Mouse (Mus musculus): ENCODE measurements around the gene Tmem94. TPM values are rescaled to one million over a fixed set of nuclear protein-coding genes. Genes with fewer than 3 reads are reported as not detected.

Tmem94 gene
- total RNA-seq (2014; rRNA removed) (16.7 and 19.3 TPM in 2 replicates), polyA plus RNA-seq (2015; fragmentation: Nextera tagmentation; extraction: Ambion mirVana) (12.1 and 14.9 TPM in 2 replicates)

DNA sequence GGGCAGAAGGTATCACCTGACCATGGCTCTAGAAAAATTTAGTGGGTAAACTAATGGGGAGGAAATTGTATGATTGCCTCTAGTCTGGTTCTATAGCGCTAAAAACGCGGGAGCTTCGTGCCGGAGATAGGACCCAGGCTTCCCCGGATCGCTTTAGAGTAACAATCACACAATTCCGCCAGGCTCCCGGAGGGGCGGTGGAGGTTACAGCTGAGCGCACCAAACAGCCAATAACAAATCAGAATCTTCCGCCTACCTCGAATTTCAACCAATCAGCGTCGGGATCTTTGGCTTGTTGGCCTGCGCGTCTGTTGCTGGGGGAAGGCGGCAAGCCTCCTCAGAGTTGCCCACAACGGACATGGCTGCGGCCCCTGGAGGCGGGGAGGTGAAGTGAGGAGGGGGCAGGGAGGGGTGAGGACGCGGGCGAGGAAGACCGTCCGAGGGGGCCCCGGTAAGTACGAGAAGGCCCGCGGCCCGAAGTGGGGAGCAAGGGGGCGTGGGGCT lies at the start of gene Tmem94:
Gene Tmem94 (plus strand): TSS at position 331 of the 504 bp plus-strand sequence.
- Histone ChIP-seq H3K9ac (peak within 1 kb of the TSS; percentile 74), H3K27me3 (ENCODE audit: insufficient read depth, low read length) (no peaks in the 10 kb centered on the region), H3K4me3 (ENCODE audit: low read depth, low read length) (peak within 1 kb of the TSS; percentile 82), H3K27ac (ENCODE audit: low read depth, low read length) (peak within 1 kb of the TSS; percentile 94), H3K4me1 (ENCODE audit: insufficient read depth) (peaks cover 5% of the 10 kb centered on the region; the same call in 1 of the 2 replicates), H3K36me3 (ENCODE audit: insufficient read depth) (no peaks in the 10 kb centered on the region), H3K9me3 (ENCODE audit: low read length) (no peaks in the 10 kb centered on the region), H3K4me2 (ENCODE audit: low read depth) (peak within 1 kb of the TSS; percentile 51)
- ATAC-seq: peak; percentile 97
- WGBS: 2% methylated on average over 32 of the region's 32 CpGs
- DNase-seq: peak; percentile 100
- peak; percentile 66 for TF ChIP-seq CTCF (IDR thresholded peaks at IDR 0.05; ENCODE audit: low read depth)

DNA sequence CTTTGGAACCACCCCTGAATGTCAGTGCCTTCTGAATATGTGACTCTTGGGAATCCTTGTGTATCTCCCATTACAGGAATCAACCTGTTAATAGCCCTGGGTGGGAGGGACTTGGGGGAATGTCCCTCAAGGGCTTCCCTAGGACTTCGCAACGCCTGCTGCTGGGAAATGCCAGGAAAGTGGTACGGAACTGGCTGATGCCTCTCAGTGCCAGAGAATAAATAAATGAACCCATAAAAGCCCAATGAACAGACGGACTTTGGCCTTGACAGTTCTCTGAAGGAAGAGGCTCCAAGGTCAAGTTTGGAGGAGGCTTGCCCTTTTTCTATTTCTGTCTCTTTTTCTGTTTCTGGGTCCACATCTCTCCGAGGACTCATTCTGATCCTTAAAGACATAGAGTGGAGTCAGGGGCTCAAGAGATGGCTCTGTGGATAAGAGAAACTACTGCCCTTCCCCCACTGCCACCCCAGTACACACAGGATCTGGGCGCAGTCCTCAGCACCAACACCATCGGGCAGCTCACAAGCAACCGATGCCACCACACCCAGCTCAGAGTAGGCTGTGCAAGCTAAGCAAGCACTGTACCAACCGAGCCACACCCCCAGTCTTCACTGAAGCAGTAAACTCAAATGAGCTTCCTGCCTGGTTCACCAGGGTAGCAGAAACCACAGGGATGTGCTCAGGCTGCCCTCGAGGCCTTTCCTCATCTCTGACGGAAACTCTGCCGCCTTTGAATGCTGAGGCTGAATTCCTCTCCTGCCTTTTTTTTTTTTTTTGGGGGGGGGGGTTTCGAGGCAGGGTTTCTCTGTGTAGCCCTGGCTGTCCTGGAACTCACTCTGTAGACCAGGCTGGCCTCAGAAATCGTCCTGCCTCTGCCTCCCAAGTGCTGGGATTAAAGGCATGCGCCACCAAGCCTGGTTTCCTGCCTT lies 48.6 kb upstream of the Tmem94 start:
- Histone ChIP-seq H3K9ac (no peak overlapping the region), H3K4me3 (ENCODE audit: low read depth, low read length) (no peak overlapping the region), H3K27ac (ENCODE audit: low read depth, low read length) (no peak overlapping the region), H3K4me1 (ENCODE audit: insufficient read depth) (no peaks in the 10 kb centered on the region), H3K27me3 (ENCODE audit: insufficient read depth, low read length) (no peaks in the 10 kb centered on the region), H3K9me3 (ENCODE audit: low read length) (no peaks in the 10 kb centered on the region), H3K36me3 (ENCODE audit: insufficient read depth) (no peaks in the 10 kb centered on the region), H3K4me2 (ENCODE audit: low read depth) (no peak overlapping the region)
- no peak for TF ChIP-seq CTCF (IDR thresholded peaks at IDR 0.05; ENCODE audit: low read depth)
- no peak for DNase-seq
- WGBS: 80% methylated on average over 14 of the region's 15 CpGs
- no peak for ATAC-seq

DNA sequence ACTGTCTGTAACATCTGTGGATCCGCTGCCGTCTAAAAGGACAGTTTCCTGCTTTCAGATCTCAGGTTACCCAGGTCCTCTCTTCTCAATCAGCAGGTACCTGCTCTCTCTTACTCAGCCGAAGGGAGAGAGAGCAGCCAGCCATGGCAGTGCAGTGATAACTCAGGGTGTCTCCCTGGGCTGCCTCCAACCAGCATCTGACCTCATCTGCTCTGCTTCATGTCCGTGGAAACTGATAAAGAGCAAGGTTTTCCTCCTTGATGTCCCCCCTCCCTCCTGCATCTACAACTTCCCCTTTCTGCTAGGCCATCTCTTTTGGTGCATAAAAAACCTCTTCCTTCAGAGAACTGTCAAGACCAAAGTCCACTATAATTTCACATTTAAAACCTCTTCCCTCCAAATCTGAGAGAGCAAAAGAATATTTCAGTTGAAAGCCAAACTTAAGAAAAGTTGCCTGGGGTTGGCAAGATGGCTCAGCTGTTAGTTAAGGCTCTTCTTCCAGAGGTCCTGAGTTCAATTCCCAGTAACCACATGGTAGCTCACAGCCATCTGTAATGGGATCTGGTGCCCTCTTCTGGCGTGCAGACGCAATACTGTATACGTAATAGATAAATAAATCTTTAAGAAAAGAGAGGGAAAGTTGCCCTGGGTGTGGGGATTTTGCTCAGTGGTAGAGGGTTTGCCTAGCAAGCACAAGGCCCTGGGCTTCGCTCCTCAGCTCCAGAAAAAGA lies 47.4 kb upstream of the Tmem94 start:
- H3K9ac ChIP-seq: no peak overlapping the region
- H3K4me1 ChIP-seq (ENCODE audit: insufficient read depth): no peaks in the 10 kb centered on the region
- no peaks in the 10 kb centered on the region for H3K36me3 ChIP-seq (ENCODE audit: insufficient read depth)
- 56% methylated on average over 8 of the region's 8 CpGs for WGBS
- no peak overlapping the region for H3K4me3 ChIP-seq (ENCODE audit: low read depth, low read length)
- no peak overlapping the region for H3K4me2 ChIP-seq (ENCODE audit: low read depth)
- peak; percentile 49 for TF ChIP-seq CTCF (IDR thresholded peaks at IDR 0.05; ENCODE audit: low read depth)
- H3K27me3 ChIP-seq (ENCODE audit: insufficient read depth, low read length): no peaks in the 10 kb centered on the region
- no peak overlapping the region for H3K27ac ChIP-seq (ENCODE audit: low read depth, low read length)
- DNase-seq (no peak), ATAC-seq (no peak)
- H3K9me3 ChIP-seq (ENCODE audit: low read length): no peaks in the 10 kb centered on the region

DNA sequence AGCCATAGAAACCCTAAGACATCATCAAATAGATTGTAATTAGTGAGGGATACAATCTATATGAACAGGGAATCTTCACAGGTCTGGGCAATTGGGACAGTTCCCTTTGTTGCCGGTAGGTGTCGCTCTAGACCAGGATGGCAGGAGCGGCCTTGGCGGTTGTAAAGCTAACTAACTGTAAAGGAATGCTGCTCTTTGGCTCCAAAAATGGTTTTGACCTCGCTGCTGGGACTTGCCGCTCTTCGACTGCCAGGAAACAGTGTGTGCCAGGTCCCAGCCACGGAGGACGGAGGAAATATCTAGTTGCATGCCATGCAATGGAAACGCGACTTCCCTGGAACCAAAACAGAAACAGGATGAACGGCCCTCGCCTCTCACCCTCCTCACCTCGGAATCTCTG lies 42.6 kb upstream of the Tmem94 start:
- ATAC-seq (peak; percentile 47; the same call in 1 of the 2 replicates), DNase-seq (peak; percentile 85)
- Histone ChIP-seq H3K9ac (no peak overlapping the region), H3K27me3 (ENCODE audit: insufficient read depth, low read length) (no peaks in the 10 kb centered on the region), H3K4me2 (ENCODE audit: low read depth) (0 out of 2 replicates have a peak overlapping the region, but pooled peaks have one; percentile 13), H3K9me3 (ENCODE audit: low read length) (no peaks in the 10 kb centered on the region), H3K4me3 (ENCODE audit: low read depth, low read length) (no peak overlapping the region), H3K36me3 (ENCODE audit: insufficient read depth) (no peaks in the 10 kb centered on the region), H3K4me1 (ENCODE audit: insufficient read depth) (no peaks in the 10 kb centered on the region), H3K27ac (ENCODE audit: low read depth, low read length) (no peak overlapping the region)
- WGBS: 16% methylated on average over 14 of the region's 14 CpGs
- peak; percentile 99 for TF ChIP-seq CTCF (IDR thresholded peaks at IDR 0.05; ENCODE audit: low read depth)

DNA sequence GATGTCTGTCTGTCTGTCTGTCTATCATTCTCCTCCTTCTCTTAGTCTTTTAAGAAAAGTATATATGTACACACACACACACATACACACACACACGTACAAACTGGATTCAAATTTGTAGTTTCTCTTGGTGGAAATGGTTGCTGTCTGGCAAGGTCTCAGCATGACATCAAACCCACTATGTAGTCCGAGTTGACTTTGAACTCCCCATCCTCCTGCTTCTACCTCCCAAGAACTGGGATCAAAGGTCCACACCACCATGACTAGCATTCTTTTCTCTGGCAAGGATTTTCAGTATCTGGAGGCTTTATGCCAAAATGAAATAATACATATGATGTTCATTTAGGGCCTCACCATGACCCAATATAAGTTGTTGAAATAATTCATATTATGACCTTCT lies 42.0 kb upstream of the Tmem94 start:
- ATAC-seq: no peak

DNA sequence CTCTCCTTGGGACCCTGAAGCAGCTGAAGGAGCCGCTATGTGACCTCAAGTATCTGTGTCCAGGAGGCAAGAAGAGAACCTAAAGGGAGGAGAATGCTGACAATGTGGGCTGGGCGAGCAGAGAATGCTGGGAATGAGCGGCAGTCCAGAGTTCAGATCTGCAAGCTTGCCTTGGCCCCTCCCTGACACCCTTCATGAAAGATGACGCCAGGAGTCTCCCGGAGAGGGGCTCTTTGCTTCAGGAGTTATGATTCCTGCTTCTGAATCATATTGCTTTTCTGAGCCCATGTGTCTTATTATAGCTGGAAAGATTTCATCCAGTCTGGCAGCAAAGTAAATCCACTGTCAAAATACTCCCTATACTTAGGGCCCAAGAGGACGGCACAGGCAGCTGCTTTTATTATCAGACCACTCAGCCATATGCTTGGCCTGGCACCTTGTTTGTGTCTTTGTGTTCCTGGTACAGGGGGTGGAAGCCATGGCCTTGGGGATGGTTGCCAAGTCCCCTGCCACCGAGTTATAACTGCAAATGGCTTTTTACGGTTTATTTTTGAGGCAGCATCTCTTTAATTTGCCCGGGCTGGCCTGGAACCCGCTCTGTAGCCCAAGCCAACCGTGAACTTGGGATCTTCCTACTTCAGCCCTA lies 31.1 kb upstream of the Tmem94 start:
- no peak for TF ChIP-seq CTCF (IDR thresholded peaks at IDR 0.05; ENCODE audit: low read depth)
- Histone ChIP-seq H3K4me2 (ENCODE audit: low read depth) (no peak overlapping the region), H3K9me3 (ENCODE audit: low read length) (no peaks in the 10 kb centered on the region), H3K4me1 (ENCODE audit: insufficient read depth) (no peaks in the 10 kb centered on the region), H3K27ac (ENCODE audit: low read depth, low read length) (peak overlapping the region; percentile 50; the same call in 1 of the 2 replicates), H3K4me3 (ENCODE audit: low read depth, low read length) (no peak overlapping the region), H3K27me3 (ENCODE audit: insufficient read depth, low read length) (no peaks in the 10 kb centered on the region), H3K36me3 (ENCODE audit: insufficient read depth) (no peaks in the 10 kb centered on the region), H3K9ac (no peak overlapping the region)
- WGBS: 35% methylated on average over 11 of the region's 11 CpGs
- ATAC-seq (peak; percentile 27; the same call in 1 of the 2 replicates), DNase-seq (peak; percentile 13)

More for the DNA sequence above, 42.0 kb upstream of the Tmem94 start:
- no peak for TF ChIP-seq CTCF (IDR thresholded peaks at IDR 0.05; ENCODE audit: low read depth)
- no peaks in the 10 kb centered on the region for H3K4me1 ChIP-seq (ENCODE audit: insufficient read depth)
- no peak overlapping the region for H3K9ac ChIP-seq
- 81% methylated on average over 2 of the region's 2 CpGs for WGBS
- no peaks in the 10 kb centered on the region for H3K36me3 ChIP-seq (ENCODE audit: insufficient read depth)
- no peak overlapping the region for H3K4me3 ChIP-seq (ENCODE audit: low read depth, low read length)
- no peak overlapping the region for H3K27ac ChIP-seq (ENCODE audit: low read depth, low read length)
- H3K9me3 ChIP-seq (ENCODE audit: low read length): no peaks in the 10 kb centered on the region
- no peak for DNase-seq
- no peaks in the 10 kb centered on the region for H3K27me3 ChIP-seq (ENCODE audit: insufficient read depth, low read length)
- H3K4me2 ChIP-seq (ENCODE audit: low read depth): no peak overlapping the region
